Mouse (Mus musculus) kidney, adult 2 months (tissue): ENCODE measurements around the gene Ralgapa1. TPM values are rescaled to one million over a fixed set of nuclear protein-coding genes. Genes with fewer than 3 reads are reported as not detected.

Source experiments
- DNase-seq: peaks from one replicate; pipeline ENCODE4 v3.0.0; 2021
- H3K27ac ChIP-seq: fragments of 200-500 bp; 2 replicates; pipeline ENCODE4 v1.5.1; 2012; ENCODE audit warnings: low read depth, low read length, control low read depth, inconsistent platforms; ENCODE audit not compliant: insufficient read depth
- H3K27me3 ChIP-seq: fragments of 200-500 bp; replicated peaks from 2 replicates; pipeline ENCODE4 v1.6.1; 2012; ENCODE audit warnings: mild to moderate bottlenecking, moderate library complexity, low read length, inconsistent platforms; ENCODE audit not compliant: control insufficient read depth, insufficient read depth
- H3K36me3 ChIP-seq: fragments of 200-500 bp; 2 replicates; pipeline ENCODE4 v1.6.1; 2012; ENCODE audit warnings: mild to moderate bottlenecking, moderate library complexity, low read length, inconsistent platforms; ENCODE audit not compliant: control insufficient read depth, insufficient read depth
- H3K4me1 ChIP-seq: fragments of 200-500 bp; 2 replicates; pipeline ENCODE4 v1.6.1; 2011; ENCODE audit warnings: low read length; ENCODE audit not compliant: control insufficient read depth, insufficient read depth
- H3K4me3 ChIP-seq: fragments of 200-500 bp; 2 replicates; pipeline ENCODE4 v1.5.1; 2011; ENCODE audit warnings: mild to moderate bottlenecking, low read depth, low read length, control low read depth; ENCODE audit not compliant: insufficient read depth
- CTCF ChIP-seq: fragments of 200-500 bp; conservative IDR thresholded peaks from 2 replicates; pipeline ENCODE4 v1.5.1; 2011; ENCODE audit warnings: low read depth, mild to moderate bottlenecking, control low read depth, low read length, moderate library complexity, mixed read lengths; ENCODE audit not compliant: insufficient read depth, insufficient read length
- POLR2A ChIP-seq: fragments of 200-500 bp; IDR thresholded peaks from one replicate; pipeline ENCODE4 v1.6.1; 2011; ENCODE audit warnings: low read depth, low read length, control low read depth
- WGBS: fragments of 180-500 bp; shearing (Covaris S2); methylation state at CpG from one replicate; pipeline ENCODE4 v1.1.7; 2018; 5-methylcytosine and 5-hydroxymethylcytosine counted together
- polyA plus RNA-seq: library from polyadenylated mRNA; depleted of rRNA; stranded (reverse); fragments of >200 nt; gene quantifications from 2 replicates; pipeline ENCODE4 v1.2.3, GENCODE M21; 2012

The Ralgapa1 gene
- polyA plus RNA-seq, 1 experiment = 20.2 TPM

DNA sequence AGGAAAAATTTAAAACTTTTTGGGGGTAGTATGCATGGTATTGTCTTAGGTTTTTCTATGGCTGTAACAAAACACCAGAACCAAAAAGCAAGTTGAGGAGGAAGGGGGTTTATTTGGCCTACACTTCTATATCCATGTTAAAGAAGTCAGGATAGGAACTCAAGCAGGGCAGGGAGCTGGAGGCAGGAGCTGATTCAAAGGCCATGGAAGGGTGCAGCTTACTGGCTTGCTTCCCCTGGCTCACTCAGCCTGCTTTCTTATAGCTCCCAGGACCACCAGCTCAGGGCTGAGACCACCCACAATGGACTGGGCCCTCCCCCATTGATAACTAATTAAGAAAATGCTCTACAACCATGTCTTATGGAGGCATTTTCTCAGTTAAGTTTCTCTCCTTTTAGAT is 12.0 kb upstream of the Ralgapa1 start:
- TF ChIP-seq CTCF = no peak
- no peak for TF ChIP-seq POLR2A
- DNase-seq = no peak
- Histone ChIP-seq H3K36me3 (no peaks in the 10 kb centered on the region), H3K4me1 (no peaks in the 10 kb centered on the region; the same call in 1 of the 2 replicates), H3K4me3 (no peak overlapping the region), H3K27me3 (no peaks in the 10 kb centered on the region), H3K27ac (no peak overlapping the region)

DNA sequence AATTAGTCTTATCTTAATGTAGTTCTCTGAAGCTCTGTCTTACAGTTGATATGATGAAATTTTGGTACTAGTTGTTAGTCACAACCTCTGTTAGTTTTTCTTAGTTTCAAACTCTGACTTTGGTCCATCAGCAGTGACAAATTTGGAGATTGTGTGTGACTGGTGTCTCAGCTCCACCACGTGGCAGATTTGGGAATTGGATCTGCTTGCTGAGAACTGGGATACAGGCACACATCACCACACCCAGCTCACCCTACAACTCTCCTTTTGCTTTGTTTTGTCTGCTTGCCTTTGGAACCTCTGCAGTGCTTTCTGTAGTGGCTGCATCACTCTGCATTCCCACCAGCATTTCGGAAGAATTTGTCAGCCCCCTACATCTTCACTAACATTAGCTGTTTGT is 10.1 kb upstream of the Ralgapa1 start:
- peak; percentile 80 for DNase-seq
- Histone ChIP-seq H3K27me3 (no peaks in the 10 kb centered on the region), H3K4me1 (no peaks in the 10 kb centered on the region), H3K27ac (no peak overlapping the region), H3K4me3 (no peak overlapping the region), H3K36me3 (no peaks in the 10 kb centered on the region)
- no peak for TF ChIP-seq POLR2A
- TF ChIP-seq CTCF = peak; percentile 95
- WGBS = 22% methylated on average over 2 of the region's 2 CpGs

DNA sequence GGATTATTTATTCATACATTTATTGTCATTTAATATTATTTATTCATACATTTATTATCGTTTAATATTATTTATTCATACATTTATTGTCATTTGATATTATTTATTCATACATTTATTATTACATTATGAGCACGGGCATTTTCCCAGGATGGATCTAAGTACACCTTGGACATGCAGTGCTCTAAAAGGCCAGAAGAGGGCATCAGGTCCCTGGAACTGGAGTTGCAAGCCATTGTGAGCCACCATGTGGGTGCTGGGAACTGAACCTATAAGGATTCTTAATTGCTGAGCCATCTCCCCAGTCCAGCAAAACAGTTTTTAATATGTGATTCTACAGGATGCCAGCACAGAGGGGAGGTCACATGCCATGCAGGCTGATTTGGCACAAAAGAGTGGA is 4.6 kb upstream of the Ralgapa1 start:
- no peaks in the 10 kb centered on the region for H3K27me3 ChIP-seq
- WGBS = 94% methylated on average over 2 of the region's 2 CpGs
- TF ChIP-seq CTCF (0 out of 2 replicates have a peak, but pooled peaks have one; percentile 15), POLR2A (no peak)
- H3K27ac ChIP-seq = no peak overlapping the region
- no peak overlapping the region for H3K4me3 ChIP-seq
- no peaks in the 10 kb centered on the region for H3K36me3 ChIP-seq
- no peak for DNase-seq
- H3K4me1 ChIP-seq = no peaks in the 10 kb centered on the region; the same call in 1 of the 2 replicates

DNA sequence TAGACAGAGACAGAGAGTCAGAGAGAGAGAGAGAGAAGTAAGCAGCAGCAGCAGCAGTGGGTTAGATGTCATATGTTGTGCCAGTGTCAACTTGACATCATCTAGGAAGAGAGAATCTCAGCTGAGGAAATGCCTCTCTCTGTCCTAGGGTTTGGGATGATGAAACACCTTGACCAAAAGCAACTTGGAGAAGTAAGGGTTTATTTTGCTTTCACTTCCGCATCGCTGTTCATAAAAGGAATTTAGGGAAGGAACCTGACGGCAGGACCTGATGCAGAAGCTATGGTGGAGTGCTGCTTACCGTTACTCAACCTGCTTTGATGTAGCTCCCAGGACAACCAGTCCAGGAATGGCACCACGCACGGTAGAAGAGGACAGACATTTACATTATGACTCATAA is 3.1 kb upstream of the Ralgapa1 start:
- TF ChIP-seq POLR2A (no peak), CTCF (no peak)
- Histone ChIP-seq H3K36me3 (no peaks in the 10 kb centered on the region), H3K27me3 (no peaks in the 10 kb centered on the region), H3K4me3 (no peak overlapping the region), H3K4me1 (no peaks in the 10 kb centered on the region; the same call in 1 of the 2 replicates), H3K27ac (no peak overlapping the region)
- DNase-seq = no peak
- WGBS = 83% methylated on average over 6 of the region's 6 CpGs

DNA sequence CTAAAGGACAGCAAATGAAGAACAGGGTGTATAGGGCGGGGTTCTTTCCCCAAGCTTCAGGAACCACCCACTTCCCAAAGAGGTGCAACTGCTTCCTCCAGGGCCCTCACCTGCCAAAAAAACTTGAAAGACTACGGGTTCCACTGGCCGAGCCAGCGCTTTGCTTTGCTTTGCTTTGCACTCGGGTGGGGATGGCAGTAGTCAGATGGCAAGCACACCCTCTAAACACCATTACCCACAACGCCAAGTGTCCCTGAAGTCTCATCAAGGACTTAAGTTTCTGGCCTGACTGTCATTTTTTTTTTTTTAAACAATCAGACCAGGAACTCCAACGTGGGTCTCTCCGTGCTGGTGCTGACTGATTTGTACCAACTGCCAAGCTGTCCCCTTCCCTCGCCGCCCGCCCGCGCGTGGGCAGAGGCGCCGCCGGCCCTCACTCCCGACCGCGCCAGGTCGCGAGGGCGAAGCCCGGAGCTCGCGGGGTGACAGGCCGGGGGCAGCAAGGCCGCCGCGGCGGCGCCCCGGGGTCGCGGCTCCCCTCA is 777 bp downstream of the Ralgapa1 start:
- peak; percentile 62 for DNase-seq
- Histone ChIP-seq H3K36me3 (no peaks in the 10 kb centered on the region), H3K27me3 (no peaks in the 10 kb centered on the region), H3K4me1 (peaks cover 2% of the 10 kb centered on the region; the same call in 1 of the 2 replicates), H3K4me3 (peak overlapping the region; percentile 85), H3K27ac (peak overlapping the region; percentile 32)
- WGBS = 1% methylated on average over 33 of the region's 35 CpGs
- TF ChIP-seq POLR2A (no peak), CTCF (no peak)

DNA sequence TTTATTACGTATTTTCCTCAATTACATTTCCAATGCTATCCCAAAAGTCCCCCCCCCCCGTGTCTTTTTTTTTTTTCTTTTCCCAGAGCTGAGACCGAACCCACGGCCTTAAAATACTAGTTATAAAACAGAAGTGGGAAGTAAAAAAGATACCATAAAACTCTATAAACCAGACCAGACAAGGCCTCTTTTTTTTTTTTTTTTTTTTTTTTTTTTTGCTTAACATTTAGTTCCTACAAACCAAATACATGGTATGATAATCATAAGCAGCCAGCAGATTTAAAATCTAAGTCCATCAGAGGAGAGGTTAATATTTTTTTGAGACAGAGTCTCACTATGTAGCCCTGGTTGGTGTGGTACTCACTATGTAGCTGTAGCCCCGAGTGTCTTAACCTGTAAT is 4.5 kb downstream of the Ralgapa1 start:
- TF ChIP-seq CTCF (no peak), POLR2A (no peak)
- DNase-seq = no peak
- H3K4me3 ChIP-seq = no peak overlapping the region
- H3K4me1 ChIP-seq = peaks cover 2% of the 10 kb centered on the region; the same call in 1 of the 2 replicates
- H3K27ac ChIP-seq = no peak overlapping the region
- H3K27me3 ChIP-seq = no peaks in the 10 kb centered on the region
- 60% methylated on average over 5 of the region's 5 CpGs for WGBS
- H3K36me3 ChIP-seq = no peaks in the 10 kb centered on the region

DNA sequence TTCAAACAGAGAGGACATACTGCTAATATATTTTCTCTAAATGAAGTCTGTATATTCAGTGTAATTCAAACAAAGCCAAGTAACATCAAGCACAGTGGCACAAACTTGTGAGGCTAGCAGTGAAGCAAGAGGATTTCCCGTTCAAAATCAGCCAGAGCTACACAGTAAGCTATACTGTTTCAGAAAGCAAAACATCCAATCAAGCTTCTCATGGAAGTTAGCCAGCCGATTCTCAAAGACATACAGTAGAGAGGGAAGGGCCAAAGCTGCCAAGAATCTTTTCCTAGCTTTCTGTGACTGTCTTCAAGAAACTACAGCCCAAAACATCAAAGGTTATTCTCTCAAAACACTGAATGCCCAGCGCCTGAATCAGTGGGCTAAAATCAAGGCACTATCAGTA is 15.9 kb downstream of the Ralgapa1 start:
- Histone ChIP-seq H3K27me3 (no peaks in the 10 kb centered on the region), H3K27ac (no peak overlapping the region), H3K4me1 (peaks cover 1% of the 10 kb centered on the region; the same call in 1 of the 2 replicates), H3K4me3 (no peak overlapping the region), H3K36me3 (no peaks in the 10 kb centered on the region)
- DNase-seq = peak; percentile 16
- 28% methylated on average over 3 of the region's 3 CpGs for WGBS
- TF ChIP-seq CTCF = no peak
- no peak for TF ChIP-seq POLR2A
